Mouse (Mus musculus) cortical plate, adult 2 months (tissue): Measurements from ENCODE around the gene Rps27.

Source experiments
- CTCF ChIP-seq: fragments of 200-500 bp; IDR thresholded peaks from 2 replicates; pipeline ENCODE4 v1.5.1; 2011; ENCODE audit warnings: mild to moderate bottlenecking, control low read depth, low read length; ENCODE audit not compliant: insufficient read depth; ENCODE audit errors: extremely low read depth
- POLR2A ChIP-seq: fragments of 200-500 bp; IDR thresholded peaks from 2 replicates; pipeline ENCODE4 v1.6.1; 2011; ENCODE audit warnings: mild to moderate bottlenecking, low read length, control low read depth; ENCODE audit not compliant: insufficient read depth; ENCODE audit errors: extremely low read depth

DNA sequence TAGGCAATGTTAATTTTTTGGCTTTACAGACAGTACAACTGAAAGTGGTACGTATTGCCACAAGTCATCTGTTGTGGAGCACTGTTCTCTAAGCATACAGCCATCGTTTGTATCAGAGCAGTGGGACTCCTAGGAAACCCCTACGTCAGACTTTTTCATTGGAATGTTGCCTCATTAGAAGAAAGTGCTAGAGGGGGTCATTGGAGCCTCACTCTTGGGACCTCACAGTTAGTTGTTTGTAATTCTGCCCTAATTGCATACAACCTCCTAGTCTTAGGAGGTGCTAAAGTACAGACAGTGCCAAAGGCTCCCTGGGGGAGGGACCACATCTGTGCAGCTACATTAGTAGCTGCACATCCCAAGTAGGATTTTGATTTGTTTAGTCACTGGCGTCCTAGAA lies 18.7 kb downstream of the Rps27 start:
- no peak for TF ChIP-seq CTCF
- no peak for TF ChIP-seq POLR2A
